Mouse (Mus musculus) MEL (cell line): Measurements from ENCODE around the gene Olfr63. TPM values are rescaled to one million over a fixed set of nuclear protein-coding genes. Genes with fewer than 3 reads are reported as not detected.
"Not testable (repeated sequence)": the region's sequence is repeated elsewhere in the genome, so short reads cannot be mapped to it uniquely, and the experiment has no call there.

Experiments
- DNase-seq: peaks from one replicate; pipeline ENCODE4 v3.0.0; 2011; ENCODE audit warnings: low read depth, low spot score
- H3K27ac ChIP-seq: 2 replicates; pipeline ENCODE4 v1.5.1; 2012; ENCODE audit warnings: low read depth, mild to moderate bottlenecking, control low read depth, low read length, moderate library complexity; ENCODE audit not compliant: control insufficient read depth
- H3K27me3 ChIP-seq, 2 experiments: fragments of 150-350 bp in 1 of 2; sonication (generic) in 1 of 2; 2 replicates each; pipeline ENCODE4 v1.6.1; 2012; ENCODE audit warnings: low read length in 2 of 2, mild to moderate bottlenecking in 2 of 2, improper control_type of control experiment in 1 of 2, moderate library complexity in 1 of 2; ENCODE audit not compliant: insufficient read depth in 2 of 2, control insufficient read depth in 1 of 2
- H3K36me3 ChIP-seq, 2 experiments: 2 replicates each; pipeline ENCODE4 v1.6.1; 2012 to 2014; ENCODE audit warnings: low read length in 2 of 2, improper control_type of control experiment in 1 of 2, inconsistent platforms in 1 of 2, mild to moderate bottlenecking in 1 of 2; ENCODE audit not compliant: insufficient read depth in 2 of 2, control insufficient read depth in 1 of 2
- H3K4me1 ChIP-seq, 2 experiments: fragments of 150-350 bp in 1 of 2; sonication (generic) in 1 of 2; 2 replicates each; pipeline ENCODE4 v1.6.1; 2012; ENCODE audit warnings: low read length in 2 of 2, improper control_type of control experiment in 1 of 2, mild to moderate bottlenecking in 1 of 2; ENCODE audit not compliant: insufficient read depth in 2 of 2, control insufficient read depth in 1 of 2
- H3K4me3 ChIP-seq, 2 experiments: fragments of 150-350 bp in 1 of 2; sonication (generic) in 1 of 2; 2 replicates each; pipeline ENCODE4 v1.5.1; 2012; ENCODE audit warnings: low read depth in 2 of 2, low read length in 2 of 2, mild to moderate bottlenecking in 2 of 2, moderate library complexity in 2 of 2, control low read depth in 1 of 2, improper control_type of control experiment in 1 of 2; ENCODE audit not compliant: control insufficient read depth in 1 of 2, insufficient read depth in 1 of 2
- H3K79me2 ChIP-seq: 2 replicates; pipeline ENCODE4 v1.6.1; 2012; ENCODE audit warnings: mild to moderate bottlenecking, low read length, moderate library complexity; ENCODE audit not compliant: control insufficient read depth, poor library complexity, insufficient read depth
- H3K9ac ChIP-seq: 2 replicates; pipeline ENCODE4 v1.6.1; 2012; ENCODE audit warnings: low read depth, mild to moderate bottlenecking, control low read depth, low read length, moderate library complexity; ENCODE audit not compliant: control insufficient read depth, poor library complexity, severe bottlenecking
- H3K9me3 ChIP-seq: fragments of 150-350 bp; sonication (generic); replicated peaks from 2 replicates; pipeline ENCODE4 v1.6.1; 2012; ENCODE audit warnings: mild to moderate bottlenecking, low read length, improper control_type of control experiment, moderate library complexity; ENCODE audit not compliant: insufficient read depth
- BHLHE40 ChIP-seq: IDR thresholded peaks from 2 replicates; pipeline ENCODE4 v1.6.1; 2012; ENCODE audit warnings: low read depth, mild to moderate bottlenecking, inconsistent platforms, low read length, improper control_type of control experiment, borderline replicate concordance
- ETS1 ChIP-seq: IDR thresholded peaks from 2 replicates; pipeline ENCODE4 v1.6.1; 2012; ENCODE audit warnings: low read depth, mild to moderate bottlenecking, inconsistent platforms, low read length, improper control_type of control experiment, moderate library complexity
- GATA1 ChIP-seq: IDR thresholded peaks from 2 replicates; pipeline ENCODE4 v1.6.1; 2011; ENCODE audit warnings: low read depth, low read length, improper control_type of control experiment
- HCFC1 ChIP-seq: IDR thresholded peaks from 2 replicates; pipeline ENCODE4 v1.6.1; 2012; ENCODE audit warnings: low read depth, mild to moderate bottlenecking, inconsistent platforms, low read length, improper control_type of control experiment, moderate library complexity
- JUND ChIP-seq: IDR thresholded peaks from 2 replicates; pipeline ENCODE4 v1.6.1; 2011; ENCODE audit warnings: low read depth, mild to moderate bottlenecking, improper control_type of control experiment, low read length
- MAZ ChIP-seq: IDR thresholded peaks from 2 replicates; pipeline ENCODE4 v1.6.1; 2012; ENCODE audit warnings: low read depth, mild to moderate bottlenecking, inconsistent platforms, low read length, improper control_type of control experiment
- NRF1 ChIP-seq: IDR thresholded peaks from 2 replicates; pipeline ENCODE4 v1.6.1; 2014; ENCODE audit warnings: low read depth, mild to moderate bottlenecking, inconsistent platforms, low read length, improper control_type of control experiment, moderate library complexity; ENCODE audit not compliant: poor library complexity, insufficient read depth, severe bottlenecking
- TAL1 ChIP-seq: IDR thresholded peaks from 2 replicates; pipeline ENCODE4 v1.6.1; 2012; ENCODE audit warnings: mild to moderate bottlenecking, inconsistent platforms, low read length, moderate library complexity, mixed read lengths
- ZC3H11A ChIP-seq: IDR thresholded peaks from 2 replicates; pipeline ENCODE4 v1.6.1; 2012; ENCODE audit warnings: low read depth, mild to moderate bottlenecking, inconsistent platforms, low read length, improper control_type of control experiment
- polyA plus RNA-seq, 2 experiments: library from polyadenylated mRNA; stranded (reverse) in 1 of 2; unstranded in 1 of 2; fragments of >175 nt in 1 of 2; fragments of >200 nt in 1 of 2; gene quantifications; 2 replicates each; pipeline versions ENCODE4 v1.2.1 to v1.2.4; 2012; ENCODE audit warnings: low replicate concordance in 2 of 2, low read depth in 1 of 2; ENCODE audit not compliant: insufficient read length in 2 of 2, insufficient read depth in 1 of 2, missing spikeins in 1 of 2
- total RNA-seq: library from RNA; depleted of rRNA; stranded (reverse); fragments of 300-350 nt; gene quantifications from 2 replicates; pipeline ENCODE4 v1.2.3, GENCODE M21; 2012; rRNA removed

Olfr63 gene
- not detected in 2 replicates for total RNA-seq
- polyA plus RNA-seq: under 1 TPM in 1 of 2 experiments, not detected in 1; 0.10 TPM

GRCm38 (mm10) chr17:33264376-33264775 is at the start of gene Olfr63:
Gene Olfr63 (plus strand): TSS chr17:33264676.
- DNase-seq: no peak
- Histone ChIP-seq H3K27me3 (peaks cover 9 to 34% of the 10 kb centered on the region in 2 experiments), H3K4me3 (no peak within 1 kb of the TSS), H3K9ac (no peak within 1 kb of the TSS), H3K36me3 (no peaks in the 10 kb centered on the region), H3K9me3 (no peaks in the 10 kb centered on the region), H3K27ac (no peak within 1 kb of the TSS), H3K79me2 (no peaks in the 10 kb centered on the region), H3K4me1 (no peaks in the 10 kb centered on the region)
- no peak for TF ChIP-seq TAL1

- Histone ChIP-seq H3K36me3 (no peaks in the 10 kb centered on the region), H3K27me3 (peaks cover 0 to 3% of the 10 kb centered on the region in 2 experiments; a peak in 3 of 4 replicates), H3K9ac (no peak within 1 kb of the TSS), H3K9me3 (no peaks in the 10 kb centered on the region), H3K4me3 (no peak within 1 kb of the TSS), H3K4me1 (no peaks in the 10 kb centered on the region), H3K27ac (no peak within 1 kb of the TSS), H3K79me2 (no peaks in the 10 kb centered on the region)
- TF ChIP-seq BHLHE40 (no peak), NRF1 (no peak), ETS1 (no peak), MAZ (no peak), GATA1 (no peak), ZC3H11A (no peak), JUND (no peak), HCFC1 (no peak)
- DNase-seq: no peak
These were observed 42.9 kb upstream of the Olfr63 start, which contains the start of gene Olfr1564 for GRCm38 (mm10) chr17:33221590-33221989. Gene Olfr1564 (minus strand): TSS chr17:33221690.

- H3K79me2 ChIP-seq, H3K9ac ChIP-seq, H3K27me3 ChIP-seq, H3K4me3 ChIP-seq, H3K27ac ChIP-seq, H3K4me1 ChIP-seq, H3K36me3 ChIP-seq, DNase-seq, H3K9me3 ChIP-seq: not testable (repeated sequence)
These were observed 27.8 kb upstream of the Olfr63 start for GRCm38 (mm10) chr17:33236646-33237045.

GRCm38 (mm10) chr17:33254530-33255318 is 9.8 kb upstream of the Olfr63 start, which contains the start of gene Zfp955a:
Gene Zfp955a (minus strand): TSS chr17:33255145.
- not testable (repeated sequence) for H3K4me3 ChIP-seq, DNase-seq, H3K27me3 ChIP-seq, H3K36me3 ChIP-seq, H3K9ac ChIP-seq, H3K79me2 ChIP-seq, H3K4me1 ChIP-seq, H3K27ac ChIP-seq, H3K9me3 ChIP-seq

- H3K27ac ChIP-seq, H3K36me3 ChIP-seq, DNase-seq, H3K9ac ChIP-seq, H3K79me2 ChIP-seq, H3K9me3 ChIP-seq, H3K4me1 ChIP-seq, H3K4me3 ChIP-seq, H3K27me3 ChIP-seq: not testable (repeated sequence)
These were observed 9.2 kb upstream of the Olfr63 start for GRCm38 (mm10) chr17:33255319-33255657.
